Mouse (Mus musculus): Measurements from ENCODE around the gene Higd1b. TPM values are rescaled to one million over a fixed set of nuclear protein-coding genes. Genes with fewer than 3 reads are reported as not detected.

The Higd1b gene
- polyA plus RNA-seq (2017; shearing (Covaris generic)): under 1 TPM in 1 of 2 experiments, not detected in 1; 0.66 TPM

GRCm38 (mm10) chr11:102835549-102835948 is at the start of gene Higd1b:
TSS of gene Higd1b (plus strand) at chr11:102835849.

GRCm38 (mm10) chr11:102819021-102819782 is 16.4 kb upstream of the Higd1b start, which contains the start of gene Gjc1:
TSS of gene Gjc1 (minus strand) at chr11:102819700.

GRCm38 (mm10) chr11:102880585-102881313 is 45.1 kb downstream of the Higd1b start, which contains the start of the genes Eftud2 and Ccdc103:
TSS of gene Eftud2 (minus strand) at chr11:102880985.
TSS of gene Ccdc103 (plus strand) at chr11:102881204.

GRCm38 (mm10) chr11:102884616-102885219 is 49.1 kb downstream of the Higd1b start, which contains the start of gene Fam187a:
TSS of gene Fam187a (plus strand) at chr11:102885169.

Other genes starting within 250 kb of the Higd1b start
- gene Fzd2, start 231.5 kb upstream of the Higd1b start, polyA plus RNA-seq (2017; shearing (Covaris generic)): under 1 TPM in 1 of 2 experiments, not detected in 1; 0.15 TPM
- not detected for gene Meioc, start 172.1 kb upstream of the Higd1b start, polyA plus RNA-seq (2017; shearing (Covaris generic))
- gene Ccdc43, start 138.1 kb upstream of the Higd1b start, polyA plus RNA-seq (2017; shearing (Covaris generic)): 10 to 100 TPM; 30.5 to 31.8 TPM
- gene Adam11, start 74.4 kb upstream of the Higd1b start, polyA plus RNA-seq (2017; shearing (Covaris generic)): 1 to 10 TPM in 1 of 2 experiments, not detected in 1; 2.0 TPM
- gene Gjc1, start 16.1 kb upstream of the Higd1b start, polyA plus RNA-seq (2017; shearing (Covaris generic)): under 1 TPM in 1 of 2 experiments, not detected in 1; 0.28 TPM
- 100 to 1,000 TPM; 147 to 173 TPM for gene Eftud2, start 45.1 kb downstream of the Higd1b start, polyA plus RNA-seq (2017; shearing (Covaris generic))
- gene Ccdc103, start 45.4 kb downstream of the Higd1b start, polyA plus RNA-seq (2017; shearing (Covaris generic)): not detected
- not detected for gene Fam187a, start 49.3 kb downstream of the Higd1b start, polyA plus RNA-seq (2017; shearing (Covaris generic))
- gene Gfap, start 65.1 kb downstream of the Higd1b start, polyA plus RNA-seq (2017; shearing (Covaris generic)): under 1 TPM; 0.08 to 0.28 TPM
- gene Kif18b, start 89.3 kb downstream of the Higd1b start, polyA plus RNA-seq (2017; shearing (Covaris generic)): 1 to 10 TPM in 1 of 2 experiments, under 1 TPM in 1; 0.83 to 1.1 TPM
- not detected for gene C1ql1, start 110.8 kb downstream of the Higd1b start, polyA plus RNA-seq (2017; shearing (Covaris generic))
- gene Nmt1, start 192.3 kb downstream of the Higd1b start, polyA plus RNA-seq (2017; shearing (Covaris generic)): 10 to 100 TPM; 68.4 to 74.0 TPM
- gene Dcakd, start 192.5 kb downstream of the Higd1b start, polyA plus RNA-seq (2017; shearing (Covaris generic)): 10 to 100 TPM; 22.0 to 23.7 TPM